Mouse (Mus musculus) midbrain, postnatal 0 days (tissue): Measurements from ENCODE around the gene Chst2. TPM values are rescaled to one million over a fixed set of nuclear protein-coding genes. Genes with fewer than 3 reads are reported as not detected.
A peak's percentile ranks its signal among the peaks of the same experiment; 100 is the strongest.

ENCODE experiments used
- ATAC-seq: fragments of 200-750 bp; cut with Nextera tagmentation; 2 replicates; pipeline ENCODE4 v1.8.0; 2017; ENCODE audit warnings: moderate number of reproducible peaks, mild to moderate bottlenecking, moderate TSS enrichment, moderate library complexity; ENCODE audit not compliant: low FRiP score
- DNase-seq: peaks from one replicate; pipeline ENCODE4 v3.0.0-alpha.2; 2015; ENCODE audit warnings: low spot score
- H3K27ac ChIP-seq: fragments of 300-500 bp; sonication (generic); 2 replicates; pipeline ENCODE4 v1.5.1; 2014; ENCODE audit warnings: low read depth, mild to moderate bottlenecking, low read length, mixed read lengths
- H3K27me3 ChIP-seq: fragments of 300-500 bp; sonication (generic); 2 replicates; pipeline ENCODE4 v1.6.1; 2014; ENCODE audit warnings: low read length, control low read depth, mixed read lengths; ENCODE audit not compliant: insufficient read depth
- H3K36me3 ChIP-seq: fragments of 300-500 bp; sonication (generic); 2 replicates; pipeline ENCODE4 v1.6.1; 2014; ENCODE audit warnings: low read length, control low read depth, mixed read lengths; ENCODE audit not compliant: insufficient read depth
- H3K4me1 ChIP-seq: fragments of 300-500 bp; sonication (generic); 2 replicates; pipeline ENCODE4 v1.6.1; 2014; ENCODE audit warnings: mild to moderate bottlenecking, control low read depth, antibody characterized with exemption, low read length, mixed read lengths; ENCODE audit not compliant: insufficient read depth
- H3K4me2 ChIP-seq: fragments of 300-500 bp; sonication (generic); 2 replicates; pipeline ENCODE4 v1.6.1; 2014; ENCODE audit warnings: low read depth, mild to moderate bottlenecking, low read length, mixed read lengths; ENCODE audit not compliant: poor library complexity, severe bottlenecking
- H3K4me3 ChIP-seq: fragments of 300-500 bp; sonication (generic); 2 replicates; pipeline ENCODE4 v1.5.1; 2014; ENCODE audit warnings: low read depth, mild to moderate bottlenecking, low read length, moderate library complexity
- H3K9ac ChIP-seq: fragments of 300-500 bp; sonication (generic); replicated peaks from 2 replicates; pipeline ENCODE4 v1.6.1; 2014; ENCODE audit warnings: mild to moderate bottlenecking, low read length, moderate library complexity, mixed read lengths; ENCODE audit not compliant: poor library complexity, severe bottlenecking
- H3K9me3 ChIP-seq: fragments of 300-500 bp; sonication (generic); 2 replicates; pipeline ENCODE4 v1.6.1; 2016; ENCODE audit warnings: low read length, control low read depth
- CTCF ChIP-seq: IDR thresholded peaks from 2 replicates; pipeline ENCODE4 v1.5.1; 2016; ENCODE audit warnings: antibody characterized with exemption, mild to moderate bottlenecking
- WGBS: fragments of 180-500 bp; shearing (Covaris S2); extraction: QIAGEN DNeasy Blood & Tissue Kit; methylation state at CpG from one replicate; pipeline ENCODE4 v1.1.7; 2014; 5-methylcytosine and 5-hydroxymethylcytosine counted together
- polyA plus RNA-seq: library from polyadenylated mRNA; unstranded; fragments of >200 nt; fragmentation: Nextera tagmentation; extraction: Ambion mirVana; gene quantifications from 2 replicates; pipeline ENCODE4 v1.2.1, GENCODE M21; 2015
- total RNA-seq: library from RNA; depleted of rRNA; stranded (reverse); fragments of >200 nt; gene quantifications from 2 replicates; pipeline ENCODE4 v1.2.3, GENCODE M21; 2014; rRNA removed

Chst2 gene
- total RNA-seq (78.0 and 79.1 TPM in 2 replicates), polyA plus RNA-seq (33.9 and 36.4 TPM in 2 replicates)

DNA sequence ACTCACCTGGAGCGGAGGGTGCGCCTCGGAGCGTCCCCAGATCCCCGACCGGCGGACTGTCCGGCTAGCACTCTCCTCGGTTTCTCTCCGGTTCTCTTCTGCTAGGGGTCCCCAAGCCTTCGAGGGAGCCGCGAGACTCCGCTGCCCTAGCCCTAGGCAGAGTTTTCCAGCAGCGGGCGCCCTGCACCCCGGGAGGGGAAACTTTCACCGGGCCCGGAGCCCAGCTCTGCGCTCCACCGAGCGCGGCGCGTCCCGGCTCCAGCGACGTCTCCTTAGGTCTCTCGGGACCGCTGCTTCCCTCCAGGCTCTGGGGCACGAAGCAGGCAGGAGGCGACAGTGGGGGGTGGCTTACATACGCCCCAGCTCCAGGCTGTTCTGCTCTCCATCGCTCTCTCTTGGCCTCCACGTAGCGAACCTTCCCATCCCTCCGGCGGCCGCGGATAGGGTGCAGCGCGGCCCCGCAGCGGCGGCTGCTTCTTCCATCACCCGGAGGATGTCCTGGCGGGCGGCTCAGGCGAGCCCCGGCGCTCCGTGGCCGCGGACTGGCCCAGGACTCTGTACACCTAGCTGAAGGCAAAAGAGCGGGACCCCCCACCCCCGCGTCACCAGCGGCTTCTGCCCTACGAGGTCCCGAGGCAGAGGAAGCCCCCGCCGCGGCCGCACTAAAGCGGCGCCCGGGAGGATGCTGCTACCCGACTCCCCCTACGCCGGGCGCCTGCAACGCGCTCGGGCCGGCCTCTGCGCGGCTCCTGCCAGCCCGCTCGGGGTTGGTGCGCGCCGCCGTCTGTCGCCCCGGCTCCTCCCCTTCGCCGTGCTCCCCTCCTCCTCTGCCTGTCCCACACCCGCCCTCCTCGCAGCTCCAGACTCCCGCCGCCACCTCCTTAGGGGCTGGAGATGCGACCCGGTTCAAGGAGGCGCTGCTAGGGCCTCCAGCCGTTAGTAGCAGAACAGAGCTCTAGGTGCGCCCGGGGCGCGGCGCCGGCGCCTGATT, at the start of gene Chst2:
Gene Chst2, minus strand, starts transcription at position 152 of the 991 bp plus-strand sequence.
- H3K27me3 ChIP-seq: 0 out of 2 replicates have a peak, but pooled peaks cover 6% of the 10 kb centered on the region
- peaks cover 11% of the 10 kb centered on the region; the same call in 1 of the 2 replicates for H3K4me1 ChIP-seq
- ATAC-seq (peak; percentile 92), DNase-seq (peak; percentile 89)
- peak within 1 kb of the TSS; percentile 95 for H3K4me2 ChIP-seq
- no peaks in the 10 kb centered on the region for H3K36me3 ChIP-seq
- no peaks in the 10 kb centered on the region for H3K9me3 ChIP-seq
- H3K27ac ChIP-seq: peak within 1 kb of the TSS; percentile 73
- WGBS: under 1% methylated on average over 93 of the region's 102 CpGs
- peak within 1 kb of the TSS; percentile 69 for H3K9ac ChIP-seq
- H3K4me3 ChIP-seq: peak within 1 kb of the TSS; percentile 88
- TF ChIP-seq CTCF: no peak

DNA sequence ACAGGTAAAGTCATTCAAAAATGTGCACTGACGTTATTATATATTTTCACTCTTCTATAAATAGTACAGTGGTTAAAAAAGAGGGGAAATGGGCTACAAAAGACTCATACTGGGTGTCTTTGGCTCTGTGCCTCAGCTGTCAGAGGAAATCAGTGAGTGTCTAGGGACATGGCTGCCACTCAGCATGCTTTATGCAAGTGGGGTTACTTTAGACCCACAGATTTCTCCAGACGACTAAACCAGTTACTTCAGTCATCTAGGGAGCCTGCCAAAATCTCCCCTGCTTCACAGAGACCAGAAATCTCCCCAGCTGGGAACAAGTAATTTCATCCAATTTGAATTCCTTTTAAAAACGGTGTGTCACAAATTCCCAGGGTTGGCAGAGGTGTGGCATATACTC, 45.4 kb upstream of the Chst2 start:
- no peak for TF ChIP-seq CTCF
- Histone ChIP-seq H3K36me3 (peaks cover 6% of the 10 kb centered on the region; the same call in 1 of the 2 replicates), H3K4me1 (no peaks in the 10 kb centered on the region), H3K27me3 (no peaks in the 10 kb centered on the region), H3K4me2 (no peak overlapping the region), H3K4me3 (no peak overlapping the region), H3K9me3 (no peaks in the 10 kb centered on the region), H3K9ac (no peak overlapping the region), H3K27ac (no peak overlapping the region)
- DNase-seq: peak; percentile 43
- WGBS: 39% methylated on average over 3 of the region's 3 CpGs
- ATAC-seq: no peak

DNA sequence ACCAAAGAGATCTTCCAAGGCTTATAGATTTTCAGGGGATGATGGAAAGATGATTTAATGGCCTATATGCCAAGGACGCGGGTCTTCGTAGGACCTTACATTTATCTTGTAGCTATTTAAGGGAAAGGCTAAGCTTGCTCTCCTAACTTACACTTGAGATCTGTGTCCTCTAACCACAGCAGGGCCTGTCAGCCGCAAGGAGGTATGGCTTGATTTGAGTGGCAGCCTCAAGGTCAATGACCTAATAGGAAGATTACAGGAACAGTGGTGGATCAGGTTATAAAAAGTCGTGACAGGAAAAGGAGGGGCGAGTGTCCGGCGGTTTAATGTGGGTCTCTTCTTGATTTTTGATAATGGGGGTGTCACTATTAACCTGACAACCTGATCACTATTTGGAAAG, 44.1 kb upstream of the Chst2 start:
- no peak for TF ChIP-seq CTCF
- Histone ChIP-seq H3K36me3 (no peaks in the 10 kb centered on the region), H3K4me3 (no peak overlapping the region), H3K27ac (no peak overlapping the region), H3K4me2 (no peak overlapping the region), H3K9ac (no peak overlapping the region), H3K9me3 (no peaks in the 10 kb centered on the region), H3K4me1 (no peaks in the 10 kb centered on the region), H3K27me3 (no peaks in the 10 kb centered on the region)
- DNase-seq: no peak
- ATAC-seq: no peak
- 96% methylated on average over 8 of the region's 8 CpGs for WGBS

DNA sequence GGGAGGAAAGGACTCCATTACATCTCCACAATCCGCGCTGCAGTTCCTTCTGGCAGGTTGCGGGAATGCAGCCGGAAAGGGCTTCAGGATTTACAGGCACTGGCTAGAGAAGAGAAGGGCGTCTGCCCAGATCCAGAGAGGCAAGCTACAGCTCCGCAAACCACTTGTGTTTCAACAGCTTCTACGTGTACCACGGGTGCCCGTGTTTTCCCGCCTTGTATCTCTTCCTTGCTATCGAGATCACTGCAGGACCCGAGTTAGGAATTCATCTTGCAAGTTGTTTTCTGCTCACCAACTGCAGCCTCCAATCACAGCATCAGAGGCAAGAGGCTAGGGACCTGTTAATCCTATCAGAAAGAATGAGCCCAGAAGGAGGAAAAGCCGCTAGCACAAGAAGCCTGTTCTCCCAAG, 35.8 kb upstream of the Chst2 start:
- Histone ChIP-seq H3K4me1 (peaks cover 3% of the 10 kb centered on the region; the same call in 1 of the 2 replicates), H3K9me3 (no peaks in the 10 kb centered on the region), H3K4me3 (peak overlapping the region; percentile 17; the same call in 1 of the 2 replicates), H3K9ac (0 out of 2 replicates have a peak overlapping the region, but pooled peaks have one; percentile 5), H3K4me2 (peak overlapping the region; percentile 48), H3K27me3 (no peaks in the 10 kb centered on the region), H3K36me3 (no peaks in the 10 kb centered on the region), H3K27ac (peak overlapping the region; percentile 57)
- ATAC-seq: peak; percentile 88
- DNase-seq: peak; percentile 77
- peak; percentile 62 for TF ChIP-seq CTCF
- 5% methylated on average over 13 of the region's 13 CpGs for WGBS

DNA sequence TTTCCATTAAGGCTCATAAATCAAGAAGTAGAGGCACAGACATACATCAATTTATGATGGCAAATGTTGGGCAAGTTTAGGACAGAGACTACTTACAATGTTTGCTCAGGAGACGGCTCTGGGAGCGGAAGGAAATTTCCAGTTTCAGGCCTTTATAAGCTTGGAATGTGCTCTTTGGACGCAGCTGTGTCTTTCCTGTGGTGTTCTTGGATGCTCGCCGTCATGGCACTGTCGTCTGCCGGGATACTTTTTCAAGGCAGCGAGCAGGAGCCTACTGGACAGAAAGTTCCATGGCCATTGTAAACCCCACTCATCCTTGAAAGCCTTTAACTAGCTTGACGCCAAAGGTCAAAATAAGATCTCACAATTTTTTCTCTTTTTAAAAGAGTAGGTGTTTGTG, 31.4 kb upstream of the Chst2 start:
- no peak for DNase-seq
- no peak for ATAC-seq
- no peak overlapping the region for H3K27ac ChIP-seq
- H3K9me3 ChIP-seq: no peaks in the 10 kb centered on the region
- H3K27me3 ChIP-seq: no peaks in the 10 kb centered on the region
- WGBS: 85% methylated on average over 9 of the region's 9 CpGs
- no peak overlapping the region for H3K4me3 ChIP-seq
- TF ChIP-seq CTCF: no peak
- H3K9ac ChIP-seq: no peak overlapping the region
- no peaks in the 10 kb centered on the region for H3K36me3 ChIP-seq
- no peak overlapping the region for H3K4me2 ChIP-seq
- peaks cover 3% of the 10 kb centered on the region; the same call in 1 of the 2 replicates for H3K4me1 ChIP-seq

DNA sequence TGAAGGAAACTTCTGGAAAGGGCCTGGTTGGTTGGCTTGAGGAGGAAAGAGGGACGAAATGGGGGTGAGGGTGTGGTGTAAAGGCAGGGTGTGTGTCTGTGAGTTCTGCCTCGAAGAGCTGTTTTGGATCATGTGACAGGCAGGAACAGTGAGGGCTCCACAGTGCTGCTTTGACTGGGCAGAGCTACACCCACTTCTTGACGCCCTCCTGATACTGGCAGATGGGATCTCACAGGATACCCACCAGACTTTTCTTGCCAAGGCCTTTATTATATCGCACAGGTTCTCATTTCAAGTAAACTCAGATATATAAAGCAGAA, 29.7 kb upstream of the Chst2 start:
- Histone ChIP-seq H3K9ac (no peak overlapping the region), H3K9me3 (no peaks in the 10 kb centered on the region), H3K36me3 (no peaks in the 10 kb centered on the region), H3K27me3 (no peaks in the 10 kb centered on the region), H3K4me2 (no peak overlapping the region), H3K4me3 (no peak overlapping the region), H3K27ac (no peak overlapping the region), H3K4me1 (0 out of 2 replicates have a peak, but pooled peaks cover 3% of the 10 kb centered on the region)
- TF ChIP-seq CTCF: no peak
- DNase-seq (no peak), ATAC-seq (no peak)
- 83% methylated on average over 4 of the region's 4 CpGs for WGBS
